Mouse (Mus musculus) MEL (cell line): ENCODE data around the gene Xpnpep2. TPM values are rescaled to one million over a fixed set of nuclear protein-coding genes. Genes with fewer than 3 reads are reported as not detected.

Experiments used
- DNase-seq: peaks from one replicate; pipeline ENCODE4 v3.0.0; 2011; ENCODE audit warnings: low read depth, low spot score
- H3K27ac ChIP-seq: 2 replicates; pipeline ENCODE4 v1.5.1; 2012; ENCODE audit warnings: low read depth, mild to moderate bottlenecking, control low read depth, low read length, moderate library complexity; ENCODE audit not compliant: control insufficient read depth
- H3K27me3 ChIP-seq, 2 experiments: fragments of 150-350 bp in 1 of 2; sonication (generic) in 1 of 2; 2 replicates each; pipeline ENCODE4 v1.6.1; 2012; ENCODE audit warnings: low read length in 2 of 2, mild to moderate bottlenecking in 2 of 2, improper control_type of control experiment in 1 of 2, moderate library complexity in 1 of 2; ENCODE audit not compliant: insufficient read depth in 2 of 2, control insufficient read depth in 1 of 2
- H3K36me3 ChIP-seq, 2 experiments: 2 replicates each; pipeline ENCODE4 v1.6.1; 2012 to 2014; ENCODE audit warnings: low read length in 2 of 2, improper control_type of control experiment in 1 of 2, inconsistent platforms in 1 of 2, mild to moderate bottlenecking in 1 of 2; ENCODE audit not compliant: insufficient read depth in 2 of 2, control insufficient read depth in 1 of 2
- H3K4me1 ChIP-seq, 2 experiments: fragments of 150-350 bp in 1 of 2; sonication (generic) in 1 of 2; 2 replicates each; pipeline ENCODE4 v1.6.1; 2012; ENCODE audit warnings: low read length in 2 of 2, improper control_type of control experiment in 1 of 2, mild to moderate bottlenecking in 1 of 2; ENCODE audit not compliant: insufficient read depth in 2 of 2, control insufficient read depth in 1 of 2
- H3K4me3 ChIP-seq, 2 experiments: fragments of 150-350 bp in 1 of 2; sonication (generic) in 1 of 2; 2 replicates each; pipeline ENCODE4 v1.5.1; 2012; ENCODE audit warnings: low read depth in 2 of 2, low read length in 2 of 2, mild to moderate bottlenecking in 2 of 2, moderate library complexity in 2 of 2, control low read depth in 1 of 2, improper control_type of control experiment in 1 of 2; ENCODE audit not compliant: control insufficient read depth in 1 of 2, insufficient read depth in 1 of 2
- H3K79me2 ChIP-seq: 2 replicates; pipeline ENCODE4 v1.6.1; 2012; ENCODE audit warnings: mild to moderate bottlenecking, low read length, moderate library complexity; ENCODE audit not compliant: control insufficient read depth, poor library complexity, insufficient read depth
- H3K9ac ChIP-seq: 2 replicates; pipeline ENCODE4 v1.6.1; 2012; ENCODE audit warnings: low read depth, mild to moderate bottlenecking, control low read depth, low read length, moderate library complexity; ENCODE audit not compliant: control insufficient read depth, poor library complexity, severe bottlenecking
- H3K9me3 ChIP-seq: fragments of 150-350 bp; sonication (generic); replicated peaks from 2 replicates; pipeline ENCODE4 v1.6.1; 2012; ENCODE audit warnings: mild to moderate bottlenecking, low read length, improper control_type of control experiment, moderate library complexity; ENCODE audit not compliant: insufficient read depth
- BHLHE40 ChIP-seq: IDR thresholded peaks from 2 replicates; pipeline ENCODE4 v1.6.1; 2012; ENCODE audit warnings: low read depth, mild to moderate bottlenecking, inconsistent platforms, low read length, improper control_type of control experiment, borderline replicate concordance
- CHD1 ChIP-seq: IDR thresholded peaks from 2 replicates; pipeline ENCODE4 v1.6.1; 2012; ENCODE audit warnings: low read depth, mild to moderate bottlenecking, inconsistent platforms, low read length, improper control_type of control experiment
- CHD2 ChIP-seq: IDR thresholded peaks from 2 replicates; pipeline ENCODE4 v1.6.1; 2011; ENCODE audit warnings: low read length, improper control_type of control experiment
- CTCF ChIP-seq, 3 experiments: IDR thresholded peaks in 2 of 3; conservative IDR thresholded peaks in 1 of 3; 2 replicates each; pipeline ENCODE4 v1.5.1; 2011 to 2012; ENCODE audit warnings: low read length in 3 of 3, low read depth in 2 of 3, mild to moderate bottlenecking in 2 of 3, improper control_type of control experiment in 1 of 3, inconsistent platforms in 1 of 3, mixed read lengths in 1 of 3, moderate library complexity in 1 of 3; ENCODE audit not compliant: control insufficient read depth in 1 of 3, insufficient read depth in 1 of 3, poor library complexity in 1 of 3, severe bottlenecking in 1 of 3
- E2F4 ChIP-seq: IDR thresholded peaks from 2 replicates; pipeline ENCODE4 v1.6.1; 2011; ENCODE audit warnings: low read depth, low read length, improper control_type of control experiment, borderline replicate concordance
- ELF1 ChIP-seq: IDR thresholded peaks from 2 replicates; pipeline ENCODE4 v1.6.1; 2014; ENCODE audit warnings: low read depth, mild to moderate bottlenecking, inconsistent platforms, low read length, improper control_type of control experiment, moderate library complexity
- EP300 ChIP-seq, 2 experiments: IDR thresholded peaks; 2 replicates each; pipeline ENCODE4 v1.6.1; 2011; ENCODE audit warnings: improper control_type of control experiment in 2 of 2, low read length in 2 of 2, low read depth in 1 of 2, mild to moderate bottlenecking in 1 of 2
- ETS1 ChIP-seq: IDR thresholded peaks from 2 replicates; pipeline ENCODE4 v1.6.1; 2012; ENCODE audit warnings: low read depth, mild to moderate bottlenecking, inconsistent platforms, low read length, improper control_type of control experiment, moderate library complexity
- HCFC1 ChIP-seq: IDR thresholded peaks from 2 replicates; pipeline ENCODE4 v1.6.1; 2012; ENCODE audit warnings: low read depth, mild to moderate bottlenecking, inconsistent platforms, low read length, improper control_type of control experiment, moderate library complexity
- JUND ChIP-seq: IDR thresholded peaks from 2 replicates; pipeline ENCODE4 v1.6.1; 2011; ENCODE audit warnings: low read depth, mild to moderate bottlenecking, improper control_type of control experiment, low read length
- KAT2A ChIP-seq: conservative IDR thresholded peaks from 2 replicates; pipeline ENCODE4 v1.6.1; 2012; ENCODE audit warnings: low read depth, low read length, improper control_type of control experiment, inconsistent platforms
- MAFK ChIP-seq: IDR thresholded peaks from 2 replicates; pipeline ENCODE4 v1.6.1; 2011; ENCODE audit warnings: low read depth, mild to moderate bottlenecking, low read length, improper control_type of control experiment, borderline replicate concordance
- MAX ChIP-seq: IDR thresholded peaks from 2 replicates; pipeline ENCODE4 v1.6.1; 2011; ENCODE audit warnings: low read length, improper control_type of control experiment
- MAZ ChIP-seq: IDR thresholded peaks from 2 replicates; pipeline ENCODE4 v1.6.1; 2012; ENCODE audit warnings: low read depth, mild to moderate bottlenecking, inconsistent platforms, low read length, improper control_type of control experiment
- MEF2A ChIP-seq: IDR thresholded peaks from 2 replicates; pipeline ENCODE4 v1.6.1; 2014; ENCODE audit warnings: low read depth, mild to moderate bottlenecking, inconsistent platforms, low read length, improper control_type of control experiment; ENCODE audit not compliant: poor library complexity, insufficient replicate concordance, severe bottlenecking; ENCODE audit errors: extremely low read depth
- MXI1 ChIP-seq: IDR thresholded peaks from 2 replicates; pipeline ENCODE4 v1.6.1; 2011; ENCODE audit warnings: mild to moderate bottlenecking, low read depth, low read length, improper control_type of control experiment
- MYB ChIP-seq: IDR thresholded peaks from 2 replicates; pipeline ENCODE4 v1.6.1; 2011; ENCODE audit warnings: mild to moderate bottlenecking, low read depth, low read length, improper control_type of control experiment
- MYC ChIP-seq: IDR thresholded peaks from 2 replicates; pipeline ENCODE4 v1.6.1; 2011; ENCODE audit warnings: low read depth, mild to moderate bottlenecking, low read length, improper control_type of control experiment, moderate library complexity
- NELFE ChIP-seq: IDR thresholded peaks from 2 replicates; pipeline ENCODE4 v1.6.1; 2011; ENCODE audit warnings: low read depth, low read length, improper control_type of control experiment
- NRF1 ChIP-seq: IDR thresholded peaks from 2 replicates; pipeline ENCODE4 v1.6.1; 2014; ENCODE audit warnings: low read depth, mild to moderate bottlenecking, inconsistent platforms, low read length, improper control_type of control experiment, moderate library complexity; ENCODE audit not compliant: poor library complexity, insufficient read depth, severe bottlenecking
- POLR2A ChIP-seq, 2 experiments: IDR thresholded peaks; 2 replicates each; pipeline ENCODE4 v1.6.1; 2011 to 2012; ENCODE audit warnings: low read length in 2 of 2, mild to moderate bottlenecking in 2 of 2, control low read depth in 1 of 2, improper control_type of control experiment in 1 of 2, low read depth in 1 of 2, moderate library complexity in 1 of 2; ENCODE audit not compliant: control insufficient read depth in 1 of 2, insufficient read depth in 1 of 2, poor library complexity in 1 of 2
- POLR2AphosphoS2 ChIP-seq: IDR thresholded peaks from 2 replicates; pipeline ENCODE4 v1.6.1; 2011; ENCODE audit warnings: low read length, improper control_type of control experiment
- POLR2AphosphoS5 ChIP-seq: IDR thresholded peaks from 2 replicates; pipeline ENCODE4 v1.6.1; 2012; ENCODE audit warnings: low read depth, borderline replicate concordance, mild to moderate bottlenecking, inconsistent platforms, low read length, moderate library complexity, mixed read lengths
- RAD21 ChIP-seq: IDR thresholded peaks from 2 replicates; pipeline ENCODE4 v1.6.1; 2011; ENCODE audit warnings: mild to moderate bottlenecking, low read depth, low read length, improper control_type of control experiment
- RCOR1 ChIP-seq: IDR thresholded peaks from 2 replicates; pipeline ENCODE4 v1.6.1; 2012; ENCODE audit warnings: low read depth, mild to moderate bottlenecking, inconsistent platforms, low read length, improper control_type of control experiment
- SIN3A ChIP-seq: IDR thresholded peaks from 2 replicates; pipeline ENCODE4 v1.6.1; 2012; ENCODE audit warnings: low read length, improper control_type of control experiment, inconsistent platforms
- SMC3 ChIP-seq: IDR thresholded peaks from 2 replicates; pipeline ENCODE4 v1.6.1; 2011; ENCODE audit warnings: low read depth, low read length, improper control_type of control experiment
- TAL1 ChIP-seq: IDR thresholded peaks from 2 replicates; pipeline ENCODE4 v1.6.1; 2012; ENCODE audit warnings: mild to moderate bottlenecking, inconsistent platforms, low read length, moderate library complexity, mixed read lengths
- TBP ChIP-seq: IDR thresholded peaks from 2 replicates; pipeline ENCODE4 v1.8.0; 2011; ENCODE audit warnings: low read depth, low read length, improper control_type of control experiment
- TCF12 ChIP-seq: IDR thresholded peaks from 2 replicates; pipeline ENCODE4 v1.6.1; 2014; ENCODE audit warnings: low read depth, mild to moderate bottlenecking, inconsistent platforms, low read length, improper control_type of control experiment, moderate library complexity
- UBTF ChIP-seq: IDR thresholded peaks from 2 replicates; pipeline ENCODE4 v1.6.1; 2012; ENCODE audit warnings: low read depth, mild to moderate bottlenecking, inconsistent platforms, low read length, improper control_type of control experiment, moderate library complexity, borderline replicate concordance; ENCODE audit not compliant: insufficient read depth
- USF1 ChIP-seq: IDR thresholded peaks from 2 replicates; pipeline ENCODE4 v1.6.1; 2014; ENCODE audit warnings: low read depth, mild to moderate bottlenecking, inconsistent platforms, low read length, improper control_type of control experiment, moderate library complexity
- USF2 ChIP-seq, 2 experiments: IDR thresholded peaks; 2 replicates each; pipeline ENCODE4 v1.6.1; 2011 to 2012; ENCODE audit warnings: improper control_type of control experiment in 2 of 2, low read length in 2 of 2, borderline replicate concordance in 1 of 2, inconsistent platforms in 1 of 2, low read depth in 1 of 2, mild to moderate bottlenecking in 1 of 2; ENCODE audit not compliant: insufficient read depth in 1 of 2
- ZC3H11A ChIP-seq: IDR thresholded peaks from 2 replicates; pipeline ENCODE4 v1.6.1; 2012; ENCODE audit warnings: low read depth, mild to moderate bottlenecking, inconsistent platforms, low read length, improper control_type of control experiment
- ZKSCAN1 ChIP-seq: IDR thresholded peaks from 2 replicates; pipeline ENCODE4 v1.6.1; 2012; ENCODE audit warnings: low read depth, mild to moderate bottlenecking, inconsistent platforms, low read length, improper control_type of control experiment, moderate library complexity
- ZMIZ1 ChIP-seq: IDR thresholded peaks from 2 replicates; pipeline ENCODE4 v1.6.1; 2012; ENCODE audit warnings: low read depth, mild to moderate bottlenecking, inconsistent platforms, low read length, improper control_type of control experiment, moderate library complexity
- ZNF384 ChIP-seq: IDR thresholded peaks from 2 replicates; pipeline ENCODE4 v1.6.1; 2012; ENCODE audit warnings: low read depth, mild to moderate bottlenecking, inconsistent platforms, low read length, improper control_type of control experiment
- polyA plus RNA-seq, 2 experiments: library from polyadenylated mRNA; stranded (reverse) in 1 of 2; unstranded in 1 of 2; fragments of >175 nt in 1 of 2; fragments of >200 nt in 1 of 2; gene quantifications; 2 replicates each; pipeline versions ENCODE4 v1.2.1 to v1.2.4; 2012; ENCODE audit warnings: low replicate concordance in 2 of 2, low read depth in 1 of 2; ENCODE audit not compliant: insufficient read length in 2 of 2, insufficient read depth in 1 of 2, missing spikeins in 1 of 2
- total RNA-seq: library from RNA; depleted of rRNA; stranded (reverse); fragments of 300-350 nt; gene quantifications from 2 replicates; pipeline ENCODE4 v1.2.3, GENCODE M21; 2012

Xpnpep2 gene
- total and polyA plus RNA-seq, 3 experiments: 0.31 to 1.9 TPM; not detected in 1

- Histone ChIP-seq H3K36me3 (peaks cover 0 to 27% of the 10 kb centered on the region in 2 experiments; a peak in 2 of 4 replicates), H3K27me3 (no peaks in the 10 kb centered on the region), H3K9me3 (no peaks in the 10 kb centered on the region), H3K79me2 (no peaks in the 10 kb centered on the region), H3K4me1 (peaks cover 8 to 41% of the 10 kb centered on the region in 2 experiments), H3K27ac (peak overlapping the region; percentile 56), H3K9ac (no peak overlapping the region), H3K4me3 (no peak overlapping the region)
- DNase-seq: peak; percentile 89
- peak; percentile 95 to 96 for TF ChIP-seq EP300 (IDR thresholded peaks at IDR 0.05; ENCODE audit: low read depth in 1 of 2, low read length in 2 of 2)
- TF ChIP-seq ZC3H11A: no peak
- TF ChIP-seq MAX: no peak
- no peak for TF ChIP-seq NRF1
- TF ChIP-seq HCFC1: peak; percentile 36; the same call in 1 of the 2 replicates
- peak; percentile 18; the same call in 1 of the 2 replicates for TF ChIP-seq MAFK
- TF ChIP-seq POLR2AphosphoS5: no peak
- TF ChIP-seq RCOR1: peak; percentile 90
- no peak for TF ChIP-seq ZMIZ1
- no peak for TF ChIP-seq MXI1
- peak; percentile 73 for TF ChIP-seq MYB
- TF ChIP-seq CHD2: peak; percentile 19; the same call in 1 of the 2 replicates
- TF ChIP-seq USF2 (IDR thresholded peaks at IDR 0.05; ENCODE audit: borderline replicate concordance in 1 of 2, insufficient read depth in 1 of 2, low read depth in 1 of 2, low read length in 2 of 2): no peak
- TF ChIP-seq UBTF: no peak
- peak; percentile 92 for TF ChIP-seq ETS1
- TF ChIP-seq USF1: no peak
- TF ChIP-seq POLR2A (IDR thresholded peaks at IDR 0.05; ENCODE audit: control insufficient read depth in 1 of 2, insufficient read depth in 1 of 2, low read depth in 1 of 2, low read length in 2 of 2, poor library complexity in 1 of 2): no peak
- 0 out of 2 replicates have a peak, but pooled peaks have one; percentile 15 for TF ChIP-seq JUND
- no peak for TF ChIP-seq TBP
- peak; percentile 72 for TF ChIP-seq SIN3A
- peak; percentile 64; the same call in 1 of the 2 replicates for TF ChIP-seq MYC
- TF ChIP-seq TAL1: peak; percentile 98
- TF ChIP-seq MEF2A: no peak
- peak; percentile 98 for TF ChIP-seq TCF12
- no peak for TF ChIP-seq RAD21
- no peak for TF ChIP-seq SMC3
- peak; percentile 75; the same call in 1 of the 2 replicates for TF ChIP-seq MAZ
- TF ChIP-seq KAT2A: no peak
- no peak for TF ChIP-seq CTCF (IDR thresholded peaks at IDR 0.05 in 2 of 3, conservative IDR thresholded peaks at IDR 0.05 in 1 of 3; ENCODE audit: control insufficient read depth in 1 of 3, insufficient read depth in 1 of 3, low read depth in 2 of 3, low read length in 3 of 3, poor library complexity in 1 of 3, severe bottlenecking in 1 of 3)
- TF ChIP-seq ZKSCAN1: no peak
- peak; percentile 72; the same call in 1 of the 2 replicates for TF ChIP-seq BHLHE40
- no peak for TF ChIP-seq NELFE
- TF ChIP-seq ZNF384: 0 out of 2 replicates have a peak, but pooled peaks have one; percentile 13
- TF ChIP-seq E2F4: no peak
- TF ChIP-seq POLR2AphosphoS2: no peak
- peak; percentile 31; the same call in 1 of the 2 replicates for TF ChIP-seq ELF1
- TF ChIP-seq CHD1: no peak
Observed at GRCm38 (mm10) chrX:48153414-48153813, 44.9 kb downstream of the Xpnpep2 start.
